Mouse (Mus musculus) liver, adult 2 months (tissue): ENCODE data around the gene Moap1.

Experiments used
- CTCF ChIP-seq: fragments of 200-500 bp; IDR thresholded peaks from 2 replicates; pipeline ENCODE4 v1.5.1; 2011; ENCODE audit warnings: low read depth, low read length, control low read depth
- POLR2A ChIP-seq: fragments of 200-500 bp; IDR thresholded peaks from 2 replicates; pipeline ENCODE4 v1.6.1; 2011; ENCODE audit warnings: low read length, control low read depth; ENCODE audit not compliant: insufficient read depth; ENCODE audit errors: extremely low read depth

GRCm38 (mm10) chr12:102723861-102724260, 19.6 kb downstream of the Moap1 start:
- TF ChIP-seq CTCF (no peak), POLR2A (no peak)
